Mouse (Mus musculus) E14TG2a.4 (cell line): ENCODE measurements at regions not wholly inside any gene's neighbourhood (a gene's known extent, or its start where the extent isn't known, plus 50 kb on each side); places are given as distances from the start of the nearest gene placed in this dataset.

Experiments
- CTCF ChIP-seq: conservative IDR thresholded peaks from 2 replicates; pipeline ENCODE4 v1.5.1; 2014; ENCODE audit warnings: low read length
- NANOG ChIP-seq: IDR thresholded peaks from 2 replicates; pipeline ENCODE4 v1.6.1; 2014; ENCODE audit warnings: borderline replicate concordance, low read length, mixed read lengths
- POU5F1 ChIP-seq: IDR thresholded peaks from 2 replicates; pipeline ENCODE4 v1.6.1; 2014; ENCODE audit warnings: low read length, borderline replicate concordance

- TF ChIP-seq CTCF: no peak
- TF ChIP-seq POU5F1: no peak
- no peak for TF ChIP-seq NANOG
Measured at GRCm38 (mm10) chr16:84394895-84395294, 120.0 kb upstream of the A730009L09Rik start.
